Mouse (Mus musculus): Measurements from ENCODE around the gene Gm20388. TPM values are rescaled to one million over a fixed set of nuclear protein-coding genes. Genes with fewer than 3 reads are reported as not detected.

Gm20388 gene
- polyA plus RNA-seq, 1 experiment from 2014 or later: not detected

DNA sequence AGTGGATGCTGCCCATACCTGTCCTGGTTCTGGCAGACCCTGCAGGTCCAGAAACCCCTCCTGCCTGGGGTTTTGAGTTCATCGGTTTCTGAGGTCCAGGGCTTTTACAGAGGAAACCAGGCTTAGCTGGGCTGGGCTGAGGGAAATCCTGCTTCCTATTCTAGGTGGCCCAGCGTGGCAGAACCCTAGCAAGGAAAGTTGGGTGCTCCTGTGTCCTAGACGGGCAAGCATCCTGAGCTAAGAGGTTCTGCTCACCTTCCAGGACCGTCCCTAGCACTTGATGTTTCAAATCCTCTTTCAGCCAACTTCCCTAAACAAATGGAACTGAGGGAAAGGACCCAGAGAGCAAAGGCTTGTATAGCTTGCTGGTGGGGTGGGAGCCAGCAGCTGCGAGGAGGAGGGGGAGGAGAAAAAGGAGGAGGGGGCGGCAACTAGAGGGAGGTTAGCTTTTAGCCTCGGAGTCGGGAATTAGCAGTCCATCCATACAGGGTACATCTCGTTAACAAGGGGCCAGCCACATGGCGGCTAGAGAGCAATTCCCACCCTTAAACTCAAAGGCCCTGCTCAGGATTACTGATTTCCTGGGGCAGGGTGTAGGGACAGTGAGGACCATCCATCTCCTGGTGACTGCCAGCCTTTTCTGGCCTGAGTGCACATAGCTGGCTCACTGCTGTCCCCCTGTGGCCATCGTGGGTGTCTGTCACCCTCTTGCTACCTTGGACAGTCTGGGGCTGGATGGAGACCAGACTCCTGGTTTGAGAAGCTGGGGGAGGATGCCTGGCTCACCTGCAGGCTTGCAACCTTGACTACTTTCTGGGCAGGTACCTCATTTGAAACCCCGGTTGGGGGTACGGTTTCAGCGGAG, 624.1 kb downstream of the Gm20388 start:
- peaks cover 17% of the 10 kb centered on the region for H3K27me3 ChIP-seq
- H3K27ac ChIP-seq: 0 out of 2 replicates have a peak overlapping the region, but pooled peaks have one; percentile 3
- ATAC-seq (ENCODE audit: insufficient number of reproducible peaks, insufficient read depth, low FRiP score, low TSS enrichment): peak; percentile 45; the same call in 1 of the 2 replicates

DNA sequence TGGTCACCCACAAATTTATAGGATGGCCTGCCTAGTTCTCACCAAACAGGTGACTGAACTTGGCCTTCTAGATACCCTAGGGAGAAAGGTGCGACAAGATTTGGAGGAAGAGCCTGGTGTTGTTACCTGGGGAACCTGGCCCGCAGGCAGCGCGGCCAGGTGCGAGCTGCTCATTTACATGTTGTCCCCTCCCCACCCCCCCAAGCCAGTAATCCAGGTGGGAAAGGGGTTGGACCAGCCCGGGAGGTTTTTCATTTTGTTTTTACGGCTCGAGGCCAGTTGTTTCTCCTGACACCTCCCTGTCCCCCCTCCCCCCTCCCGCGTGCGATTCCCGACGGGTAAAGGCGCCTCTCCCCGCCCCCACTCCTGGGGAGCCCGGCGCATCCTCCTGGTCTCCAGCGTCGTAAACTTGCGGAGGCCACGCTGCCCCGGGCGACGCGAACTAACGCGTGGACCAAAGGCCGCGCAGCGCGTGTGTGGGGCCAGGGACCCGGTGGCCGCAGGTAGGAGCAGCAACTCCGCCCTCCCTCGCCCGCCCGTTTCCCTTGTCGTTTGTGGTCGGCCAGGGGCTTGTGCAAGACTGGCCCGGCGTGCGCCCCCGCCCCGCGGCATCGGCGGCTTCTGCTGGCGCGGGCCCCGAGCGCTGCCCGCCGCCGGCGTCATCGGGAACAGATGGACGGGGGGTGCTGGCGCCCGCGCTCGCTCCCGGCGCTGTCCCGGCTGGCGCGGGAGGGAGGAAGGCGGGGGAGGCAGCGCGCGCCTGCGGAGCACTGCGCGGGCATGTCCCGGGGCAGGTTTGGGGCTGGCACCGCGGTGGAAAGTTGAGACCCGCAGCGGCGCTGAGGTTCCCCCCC, 625.0 kb downstream of the Gm20388 start:
- Histone ChIP-seq H3K36me3 (no peaks in the 10 kb centered on the region), H3K9me3 (no peaks in the 10 kb centered on the region), H3K4me2 (replicated peaks) (peak overlapping the region; percentile 90), H3K27ac (peak overlapping the region; percentile 88), H3K4me3 (peak overlapping the region; percentile 62), H3K4me1 (peaks cover 88% of the 10 kb centered on the region), H3K9ac (peak overlapping the region; percentile 39), H3K27me3 (peaks cover 17% of the 10 kb centered on the region)
- no peak for ATAC-seq (ENCODE audit: insufficient number of reproducible peaks, insufficient read depth, low FRiP score, low TSS enrichment)
- under 1% methylated on average over 79 of the region's 79 CpGs for WGBS

More for the DNA sequence above, 624.1 kb downstream of the Gm20388 start:
- WGBS: 10% methylated on average over 14 of the region's 14 CpGs
- Histone ChIP-seq H3K4me1 (peaks cover 78% of the 10 kb centered on the region), H3K4me3 (no peak overlapping the region), H3K4me2 (replicated peaks) (peak overlapping the region; percentile 90; the same call in 1 of the 2 replicates), H3K9me3 (no peaks in the 10 kb centered on the region), H3K36me3 (no peaks in the 10 kb centered on the region), H3K9ac (no peak overlapping the region)

DNA sequence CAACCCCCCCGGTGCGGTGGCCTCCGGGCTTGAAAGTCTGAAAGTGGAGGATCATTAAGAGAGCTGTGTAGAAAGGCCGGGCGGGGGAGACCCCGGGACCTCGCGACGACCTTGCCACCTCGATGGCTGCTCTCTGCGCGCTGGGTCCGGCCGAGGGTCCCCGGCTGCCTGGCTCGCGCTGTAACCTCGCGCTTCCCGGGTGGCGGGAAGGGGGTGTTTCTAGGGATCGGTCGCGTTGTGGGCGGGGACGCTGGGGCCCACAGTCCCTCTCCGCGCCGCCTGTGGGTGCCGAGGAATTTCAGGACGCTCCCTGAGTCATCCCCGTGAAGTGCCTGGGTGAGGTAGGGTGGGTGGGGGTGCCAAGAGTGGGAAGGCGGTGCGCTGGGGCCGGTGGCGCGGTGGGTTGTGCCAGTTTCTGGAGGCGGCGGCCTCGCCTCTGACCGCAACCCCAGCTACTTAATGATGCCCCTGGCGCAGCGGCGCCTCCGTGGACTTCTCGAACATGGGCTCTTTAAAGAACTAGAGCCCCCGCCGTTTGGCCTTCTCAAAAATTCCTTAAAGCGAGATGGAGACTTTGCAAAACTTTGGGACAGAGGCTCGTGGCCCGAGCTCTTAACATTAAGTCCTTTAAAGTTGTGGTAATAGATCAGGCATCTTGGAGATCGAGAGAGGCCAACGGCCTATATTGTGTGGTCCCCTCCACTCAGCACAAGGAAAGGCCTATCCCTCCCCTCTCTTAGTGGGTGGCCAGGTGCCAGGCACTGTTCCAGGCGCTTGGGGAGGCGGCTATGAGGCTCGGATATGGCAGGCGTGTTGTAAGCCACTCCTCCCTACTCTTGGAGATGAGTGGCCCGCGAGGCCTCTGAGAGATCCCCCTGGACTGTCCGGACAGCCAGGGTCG, 625.9 kb downstream of the Gm20388 start:
- H3K9me3 ChIP-seq: no peaks in the 10 kb centered on the region
- no peaks in the 10 kb centered on the region for H3K36me3 ChIP-seq
- no peak for ATAC-seq (ENCODE audit: insufficient number of reproducible peaks, insufficient read depth, low FRiP score, low TSS enrichment)
- peak overlapping the region; percentile 62 for H3K4me3 ChIP-seq
- peak overlapping the region; percentile 88 for H3K27ac ChIP-seq
- peaks cover 85% of the 10 kb centered on the region for H3K4me1 ChIP-seq
- peak overlapping the region; percentile 90 for H3K4me2 ChIP-seq (replicated peaks)
- H3K9ac ChIP-seq: peak overlapping the region; percentile 49
- under 1% methylated on average over 60 of the region's 61 CpGs for WGBS
- peaks cover 17% of the 10 kb centered on the region for H3K27me3 ChIP-seq

DNA sequence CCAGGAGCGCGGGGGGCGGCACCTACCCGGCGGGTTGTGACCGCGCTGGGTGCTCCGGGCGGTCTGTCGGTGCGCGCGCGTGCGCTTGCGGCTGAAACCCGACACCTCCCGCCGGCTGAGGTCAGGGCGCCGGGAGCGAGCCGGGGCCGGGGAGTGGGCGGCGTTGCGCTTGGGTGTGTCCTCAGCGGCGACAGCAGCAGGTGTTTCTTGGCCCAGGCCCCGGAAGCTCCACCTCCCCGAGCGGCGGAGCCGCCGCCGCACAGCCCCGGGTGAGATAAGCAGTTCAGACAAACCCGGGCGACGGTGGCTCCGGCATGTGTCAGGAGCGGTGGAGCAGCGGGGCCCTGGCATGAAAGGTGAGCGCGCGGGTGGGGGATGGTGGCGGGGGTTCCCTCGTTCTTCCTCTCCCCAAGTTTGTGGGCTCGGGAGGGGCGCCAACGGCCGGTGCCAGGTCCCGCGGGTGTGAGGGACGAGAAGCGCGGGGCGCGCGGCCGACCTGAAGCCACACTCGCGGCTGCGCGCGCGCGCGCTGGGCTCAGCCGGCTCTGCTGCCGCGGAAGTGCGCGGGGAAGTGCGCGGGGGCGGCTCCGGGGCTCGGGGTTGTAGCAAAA, 626.7 kb downstream of the Gm20388 start:
- under 1% methylated on average over 75 of the region's 79 CpGs for WGBS
- H3K27ac ChIP-seq: peak overlapping the region; percentile 88
- H3K9ac ChIP-seq: peak overlapping the region; percentile 49
- ATAC-seq (ENCODE audit: insufficient number of reproducible peaks, insufficient read depth, low FRiP score, low TSS enrichment): no peak
- H3K4me3 ChIP-seq: peak overlapping the region; percentile 62
- H3K4me2 ChIP-seq (replicated peaks): peak overlapping the region; percentile 90
- H3K4me1 ChIP-seq: peaks cover 80% of the 10 kb centered on the region
- no peaks in the 10 kb centered on the region for H3K36me3 ChIP-seq
- H3K27me3 ChIP-seq: peaks cover 17% of the 10 kb centered on the region
- H3K9me3 ChIP-seq: no peaks in the 10 kb centered on the region

DNA sequence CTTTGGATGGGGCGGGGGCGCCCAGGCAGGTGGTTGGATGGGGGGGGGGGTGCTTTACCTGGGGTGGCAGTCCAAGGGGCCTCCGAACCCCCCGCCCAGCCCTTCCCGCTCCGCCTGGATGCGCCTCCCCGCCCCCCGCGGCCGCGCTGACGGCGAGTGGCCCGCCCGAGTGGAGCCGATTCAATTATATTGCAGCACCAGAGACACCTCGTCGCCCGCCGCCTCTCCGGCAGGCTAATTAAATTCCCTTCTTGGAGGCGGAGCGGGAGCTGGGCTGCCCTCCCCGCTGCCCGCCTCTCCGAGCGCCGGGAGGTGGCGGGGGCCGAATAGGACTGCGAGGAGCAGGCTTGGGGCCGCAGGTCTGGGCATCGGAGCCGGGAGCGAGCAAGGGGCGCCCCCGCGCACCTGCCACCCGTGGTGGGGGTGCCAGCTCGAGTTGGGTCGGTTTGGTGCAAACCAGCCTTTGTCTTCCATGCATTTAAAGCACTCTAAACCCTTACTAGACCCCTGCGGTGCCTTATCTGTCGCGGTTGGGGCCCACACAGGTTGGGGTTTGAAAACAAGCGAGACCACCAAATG, 627.3 kb downstream of the Gm20388 start:
- Histone ChIP-seq H3K9me3 (no peaks in the 10 kb centered on the region), H3K4me3 (peak overlapping the region; percentile 62), H3K9ac (peak overlapping the region; percentile 49), H3K4me1 (peaks cover 80% of the 10 kb centered on the region), H3K36me3 (no peaks in the 10 kb centered on the region), H3K27ac (peak overlapping the region; percentile 88), H3K4me2 (replicated peaks) (peak overlapping the region; percentile 90), H3K27me3 (peaks cover 17% of the 10 kb centered on the region)
- WGBS: under 1% methylated on average over 41 of the region's 46 CpGs
- ATAC-seq (ENCODE audit: insufficient number of reproducible peaks, insufficient read depth, low FRiP score, low TSS enrichment): no peak

DNA sequence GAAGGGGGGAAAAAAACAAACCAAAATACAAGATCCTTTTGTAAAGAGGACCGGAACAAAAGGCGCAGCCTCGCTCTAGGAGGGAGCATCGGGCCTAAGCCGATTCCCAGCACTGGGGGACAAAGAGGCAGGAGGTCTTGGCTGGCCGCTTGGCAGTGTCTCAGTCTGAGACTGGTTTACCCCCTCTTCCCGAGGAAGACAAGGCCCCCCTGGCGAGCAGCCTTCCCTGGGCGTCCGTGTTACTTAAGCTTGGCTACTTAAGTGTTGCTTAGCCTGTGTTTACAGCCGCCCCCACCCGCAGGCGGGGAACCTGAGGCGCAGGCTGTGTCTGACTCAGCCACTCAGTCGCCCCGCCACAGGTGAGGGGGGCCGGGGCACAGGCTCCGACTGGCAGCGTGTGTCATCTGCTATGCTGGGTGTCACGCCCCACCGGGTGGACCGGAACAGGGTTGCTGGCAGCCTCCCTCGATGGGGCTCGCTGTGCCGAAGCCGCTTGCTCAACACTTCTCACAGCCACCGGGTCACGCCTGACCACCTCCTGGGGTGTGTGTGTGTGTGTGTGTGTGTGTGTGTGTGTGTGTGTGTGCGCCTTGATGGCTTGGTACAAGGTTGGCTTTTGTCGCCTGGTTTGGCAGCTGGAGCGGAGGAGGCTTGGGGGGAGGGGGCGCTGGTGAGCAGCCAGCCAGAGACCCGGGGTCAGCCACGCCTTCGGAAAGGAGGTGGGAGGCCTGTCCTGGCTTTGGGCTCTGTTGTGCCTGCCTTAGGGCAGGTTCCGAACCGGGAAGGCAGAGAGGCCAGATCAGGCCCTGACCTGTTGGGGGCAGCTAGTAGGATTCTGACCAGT, 628.0 kb downstream of the Gm20388 start:
- Histone ChIP-seq H3K9ac (peak overlapping the region; percentile 49), H3K36me3 (no peaks in the 10 kb centered on the region), H3K27me3 (peaks cover 15% of the 10 kb centered on the region), H3K4me3 (peak overlapping the region; percentile 62), H3K9me3 (no peaks in the 10 kb centered on the region), H3K27ac (peak overlapping the region; percentile 88), H3K4me2 (replicated peaks) (peak overlapping the region; percentile 90), H3K4me1 (peaks cover 80% of the 10 kb centered on the region)
- WGBS: 2% methylated on average over 37 of the region's 37 CpGs
- no peak; the same call in 1 of the 2 replicates for ATAC-seq (ENCODE audit: insufficient number of reproducible peaks, insufficient read depth, low FRiP score, low TSS enrichment)

DNA sequence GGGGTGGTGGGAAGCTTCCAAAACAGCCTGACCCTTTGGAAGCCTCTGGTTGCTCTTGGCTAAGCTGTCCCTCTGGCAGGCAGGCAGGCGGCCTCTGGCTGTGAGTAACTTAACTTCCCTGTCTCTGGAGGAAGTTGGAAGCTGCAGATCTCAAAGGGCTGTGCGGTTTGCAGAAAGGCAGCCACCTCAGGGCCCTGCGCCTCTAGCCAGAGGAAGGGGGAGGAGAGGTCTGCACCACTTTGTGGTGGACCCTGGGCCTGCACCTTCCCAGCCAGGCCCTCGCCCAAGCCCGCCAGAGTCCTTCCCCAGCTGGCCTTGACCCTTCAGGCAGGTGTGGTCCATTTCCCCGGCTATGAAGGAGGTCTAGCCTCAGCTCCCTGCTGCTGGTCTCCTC, 628.7 kb downstream of the Gm20388 start:
- H3K36me3 ChIP-seq: no peaks in the 10 kb centered on the region
- peak overlapping the region; percentile 62; the same call in 1 of the 2 replicates for H3K4me3 ChIP-seq
- ATAC-seq (ENCODE audit: insufficient number of reproducible peaks, insufficient read depth, low FRiP score, low TSS enrichment): no peak
- H3K27me3 ChIP-seq: peaks cover 8% of the 10 kb centered on the region; the same call in 1 of the 2 replicates
- H3K9me3 ChIP-seq: no peaks in the 10 kb centered on the region
- H3K9ac ChIP-seq: peak overlapping the region; percentile 21; the same call in 1 of the 2 replicates
- peak overlapping the region; percentile 90 for H3K4me2 ChIP-seq (replicated peaks)
- H3K4me1 ChIP-seq: peaks cover 78% of the 10 kb centered on the region
- H3K27ac ChIP-seq: peak overlapping the region; percentile 88
- WGBS: 35% methylated on average over 6 of the region's 6 CpGs

DNA sequence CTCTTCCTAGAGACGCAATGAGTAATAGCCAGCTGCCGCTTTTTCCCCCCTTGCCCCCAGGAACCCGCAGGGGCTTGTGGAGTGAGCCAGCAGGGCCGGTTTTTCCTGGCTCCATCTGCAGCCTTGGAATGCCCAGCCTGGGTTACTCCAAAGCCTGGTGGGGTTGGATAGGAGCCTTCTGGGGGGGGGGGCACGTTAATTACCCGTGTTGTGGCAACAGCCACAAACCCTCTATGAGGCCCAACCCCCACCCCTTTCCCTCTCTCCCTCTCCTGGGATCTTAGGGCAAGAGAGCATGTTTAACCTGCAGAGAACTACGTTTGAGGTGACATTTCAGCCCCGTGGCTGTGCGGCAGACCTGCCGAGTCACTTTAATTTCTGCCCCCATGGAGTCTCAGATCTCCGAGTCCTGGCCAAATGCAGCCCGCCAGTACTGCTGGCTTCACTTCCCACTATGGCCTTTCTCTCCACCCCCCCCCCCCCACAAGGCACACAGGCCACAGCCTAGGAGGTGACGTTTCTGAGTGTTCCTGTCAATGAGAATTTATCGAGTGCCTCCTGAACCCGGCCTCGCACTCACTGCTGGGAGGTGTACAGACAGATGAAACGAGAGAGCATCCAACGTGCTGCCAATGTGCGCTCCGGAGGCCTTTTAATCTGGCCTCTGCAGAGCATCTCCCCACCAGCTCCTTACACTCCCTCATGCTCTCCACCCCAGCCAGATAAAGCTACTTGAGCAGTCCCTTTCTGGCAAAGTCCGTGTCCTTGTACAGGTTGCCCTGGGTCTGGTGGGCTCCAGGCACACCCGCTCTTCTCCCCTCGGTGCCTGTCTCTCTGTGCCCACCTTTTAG, 629.4 kb downstream of the Gm20388 start:
- ATAC-seq (ENCODE audit: insufficient number of reproducible peaks, insufficient read depth, low FRiP score, low TSS enrichment): no peak
- H3K4me3 ChIP-seq: peak overlapping the region; percentile 62; the same call in 1 of the 2 replicates
- H3K36me3 ChIP-seq: no peaks in the 10 kb centered on the region
- peak overlapping the region; percentile 90 for H3K4me2 ChIP-seq (replicated peaks)
- H3K9ac ChIP-seq: peak overlapping the region; percentile 21; the same call in 1 of the 2 replicates
- peak overlapping the region; percentile 88 for H3K27ac ChIP-seq
- 0 out of 2 replicates have a peak, but pooled peaks cover 5% of the 10 kb centered on the region for H3K27me3 ChIP-seq
- 21% methylated on average over 23 of the region's 23 CpGs for WGBS
- peaks cover 72% of the 10 kb centered on the region for H3K4me1 ChIP-seq
- no peaks in the 10 kb centered on the region for H3K9me3 ChIP-seq

DNA sequence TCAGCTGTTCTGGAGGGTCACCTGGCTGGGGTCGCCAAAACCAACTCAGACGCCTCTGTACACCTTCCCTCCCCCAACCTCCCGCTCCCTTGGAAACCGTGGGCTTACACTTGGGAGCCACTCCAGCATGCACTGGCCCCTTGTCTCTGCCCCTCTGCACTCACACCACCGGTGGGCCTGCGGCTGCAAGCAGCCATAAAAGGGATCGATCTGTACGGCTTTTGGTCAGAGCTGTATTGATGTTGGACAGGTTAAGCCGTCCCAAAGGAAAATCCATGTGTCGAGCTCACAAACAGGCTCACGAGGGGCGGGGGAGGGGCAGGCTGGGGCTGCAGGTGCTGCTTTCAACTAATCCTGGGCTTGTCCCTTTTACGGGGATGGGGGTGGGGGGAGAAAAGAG, 632.4 kb downstream of the Gm20388 start:
- Histone ChIP-seq H3K4me3 (no peak overlapping the region), H3K4me1 (peaks cover 73% of the 10 kb centered on the region)
- ATAC-seq (ENCODE audit: insufficient number of reproducible peaks, insufficient read depth, low FRiP score, low TSS enrichment): no peak

More for the DNA sequence above, 632.4 kb downstream of the Gm20388 start:
- no peaks in the 10 kb centered on the region for H3K9me3 ChIP-seq
- no peak overlapping the region for H3K27ac ChIP-seq
- no peaks in the 10 kb centered on the region for H3K36me3 ChIP-seq
- WGBS: 27% methylated on average over 13 of the region's 13 CpGs
- no peaks in the 10 kb centered on the region for H3K27me3 ChIP-seq
- no peak overlapping the region for H3K4me2 ChIP-seq (replicated peaks)
- H3K9ac ChIP-seq: no peak overlapping the region
